Mouse (Mus musculus) limb, embryonic 10.5 days (tissue): ENCODE data around the gene Timm50. TPM values are rescaled to one million over a fixed set of nuclear protein-coding genes. Genes with fewer than 3 reads are reported as not detected.

Source experiments
- DNase-seq: peaks from one replicate; pipeline ENCODE4 v3.0.0-alpha.2; 2017; ENCODE audit warnings: low spot score
- H3K27ac ChIP-seq: fragments of 300-500 bp; sonication (generic); 2 replicates; pipeline ENCODE4 v1.5.1; 2016; ENCODE audit warnings: mild to moderate bottlenecking
- H3K27me3 ChIP-seq: fragments of 300-500 bp; sonication (generic); 2 replicates; pipeline ENCODE4 v1.6.1; 2016; ENCODE audit warnings: low read depth, mild to moderate bottlenecking; ENCODE audit not compliant: poor library complexity, severe bottlenecking
- H3K36me3 ChIP-seq: fragments of 300-500 bp; sonication (generic); 2 replicates; pipeline ENCODE4 v1.6.1; 2016; ENCODE audit warnings: mild to moderate bottlenecking, moderate library complexity
- H3K4me1 ChIP-seq: fragments of 300-500 bp; sonication (generic); 2 replicates; pipeline ENCODE4 v1.6.1; 2016
- H3K4me3 ChIP-seq: fragments of 300-500 bp; sonication (generic); 2 replicates; pipeline ENCODE4 v1.5.1; 2016; ENCODE audit warnings: mild to moderate bottlenecking, moderate library complexity
- H3K9me3 ChIP-seq: fragments of 300-500 bp; sonication (generic); replicated peaks from 2 replicates; pipeline ENCODE4 v1.6.1; 2016; ENCODE audit warnings: mild to moderate bottlenecking
- WGBS: fragments of 180-500 bp; shearing (Covaris S2); methylation state at CpG from one replicate; pipeline ENCODE4 v1.1.7; 2016; 5-methylcytosine and 5-hydroxymethylcytosine counted together
- polyA plus RNA-seq: library from polyadenylated mRNA; unstranded; fragments of >200 nt; fragmentation: Nextera tagmentation; extraction: Ambion mirVana; gene quantifications from 2 replicates; pipeline ENCODE4 v1.2.1, GENCODE M21; 2016

Gene Timm50
- polyA plus RNA-seq, 1 experiment from 2014 or later = 223 TPM

- Histone ChIP-seq H3K27me3 (no peaks in the 10 kb centered on the region), H3K27ac (no peak overlapping the region), H3K9me3 (no peaks in the 10 kb centered on the region), H3K4me1 (no peaks in the 10 kb centered on the region), H3K4me3 (no peak overlapping the region), H3K36me3 (peaks cover 92% of the 10 kb centered on the region)
- no peak for DNase-seq
- 89% methylated on average over 3 of the region's 3 CpGs for WGBS
Measured at GRCm38 (mm10) chr7:28318036-28318435, 6.2 kb upstream of the Timm50 start.

DNA sequence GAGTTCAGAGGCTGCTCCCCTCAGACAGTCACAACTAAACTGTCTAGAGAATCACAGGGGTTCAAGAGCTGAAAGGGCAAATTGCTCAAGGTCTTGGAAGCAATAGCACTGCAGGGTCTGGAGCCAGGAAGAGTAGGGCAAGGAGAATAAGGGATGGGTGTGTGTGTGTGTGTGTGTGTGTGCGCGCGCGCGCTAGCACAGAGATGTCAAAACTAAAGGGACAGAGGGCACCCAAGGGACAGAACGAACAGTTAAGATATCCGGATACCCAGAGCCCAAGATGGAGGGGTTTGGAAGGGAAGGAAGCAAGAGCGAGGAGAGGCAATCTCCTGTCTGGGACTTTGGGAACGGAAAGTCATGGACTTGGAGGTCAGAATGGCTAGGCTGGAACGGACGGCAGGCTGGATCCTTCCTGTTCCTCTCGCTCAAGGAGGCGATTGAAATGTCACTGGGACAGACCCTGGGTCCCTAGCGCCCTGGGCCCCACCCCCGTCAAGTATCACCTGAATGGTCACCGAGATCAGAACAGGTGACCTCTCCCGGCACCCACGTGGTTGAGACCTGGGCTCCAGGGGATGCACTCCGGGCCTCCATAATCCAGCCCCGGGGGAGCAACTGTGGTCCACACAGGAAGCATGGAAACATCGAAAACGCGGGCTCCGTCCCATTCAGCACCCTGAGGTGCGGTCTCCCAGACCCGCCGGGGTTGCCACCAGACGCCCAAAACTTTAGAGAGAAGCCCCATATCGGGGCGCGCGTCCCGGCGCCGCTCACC is 534 bp downstream of the Timm50 start:
- no peaks in the 10 kb centered on the region for H3K9me3 ChIP-seq
- 6% methylated on average over 35 of the region's 35 CpGs for WGBS
- peak overlapping the region; percentile 84 for H3K4me3 ChIP-seq
- no peaks in the 10 kb centered on the region for H3K27me3 ChIP-seq
- peak overlapping the region; percentile 93 for H3K27ac ChIP-seq
- H3K36me3 ChIP-seq = peaks cover 68% of the 10 kb centered on the region
- DNase-seq = no peak
- H3K4me1 ChIP-seq = peaks cover 20% of the 10 kb centered on the region

GRCm38 (mm10) chr7:28309737-28310136 is 2.1 kb downstream of the Timm50 start:
- no peak overlapping the region for H3K4me3 ChIP-seq

DNA sequence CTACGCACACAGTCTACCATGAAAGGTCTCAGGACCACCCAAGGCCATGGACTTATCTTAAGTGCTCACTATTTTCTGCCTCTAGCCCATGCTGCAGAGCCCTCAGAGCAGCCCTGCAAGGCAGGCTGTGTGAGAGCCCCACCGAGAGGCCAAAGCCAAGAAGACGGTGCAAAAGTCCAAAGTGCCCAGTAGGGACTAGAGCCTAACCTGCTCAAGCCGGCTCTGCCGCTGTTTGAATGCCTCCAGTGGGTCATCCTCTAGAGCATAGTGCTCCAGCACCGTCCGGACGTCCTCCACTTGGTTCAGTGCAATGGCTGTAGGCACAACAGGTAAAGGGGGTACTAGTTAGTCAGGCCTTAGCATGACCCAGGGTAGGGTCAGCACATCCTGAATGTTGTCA is 5.7 kb downstream of the Timm50 start:
- H3K4me1 ChIP-seq = peaks cover 34% of the 10 kb centered on the region

More at GRCm38 (mm10) chr7:28309737-28310136, 2.1 kb downstream of the Timm50 start:
- H3K27me3 ChIP-seq = no peaks in the 10 kb centered on the region
- H3K4me1 ChIP-seq = peaks cover 20% of the 10 kb centered on the region
- WGBS = 38% methylated on average over 9 of the region's 9 CpGs
- H3K36me3 ChIP-seq = peaks cover 68% of the 10 kb centered on the region
- H3K27ac ChIP-seq = no peak overlapping the region
- no peaks in the 10 kb centered on the region for H3K9me3 ChIP-seq
- DNase-seq = no peak

DNA sequence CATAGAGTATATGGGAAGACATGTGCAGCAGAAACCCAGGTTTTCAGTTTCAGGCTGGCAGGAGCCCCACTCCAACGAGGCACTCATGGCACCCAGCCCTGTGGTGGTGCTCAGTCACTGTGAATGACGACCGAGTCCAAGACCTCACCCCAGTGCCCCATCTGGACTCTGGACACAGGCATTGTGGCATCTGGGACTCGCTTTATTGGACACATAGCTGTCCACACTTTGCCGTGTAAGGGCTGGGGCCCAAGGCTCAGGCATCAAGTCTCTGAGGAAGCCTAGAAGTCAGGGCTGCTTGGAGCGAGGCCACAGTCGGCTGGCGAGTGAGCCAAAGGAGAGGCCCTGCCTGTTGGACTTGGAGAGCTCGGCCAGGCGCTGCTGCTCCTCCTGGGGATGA is 6.2 kb downstream of the Timm50 start:
- no peak overlapping the region for H3K4me3 ChIP-seq
- H3K4me1 ChIP-seq = peaks cover 31% of the 10 kb centered on the region
- no peak for DNase-seq
- H3K27me3 ChIP-seq = peaks cover 31% of the 10 kb centered on the region
- peaks cover 68% of the 10 kb centered on the region for H3K36me3 ChIP-seq
- no peak overlapping the region for H3K27ac ChIP-seq
- no peaks in the 10 kb centered on the region for H3K9me3 ChIP-seq
- WGBS = 93% methylated on average over 10 of the region's 10 CpGs

More for the DNA sequence above, 5.7 kb downstream of the Timm50 start:
- H3K4me3 ChIP-seq = no peak overlapping the region
- no peak overlapping the region for H3K27ac ChIP-seq
- H3K36me3 ChIP-seq = peaks cover 68% of the 10 kb centered on the region
- no peaks in the 10 kb centered on the region for H3K9me3 ChIP-seq
- 93% methylated on average over 8 of the region's 8 CpGs for WGBS
- H3K27me3 ChIP-seq = peaks cover 25% of the 10 kb centered on the region
- DNase-seq = no peak

DNA sequence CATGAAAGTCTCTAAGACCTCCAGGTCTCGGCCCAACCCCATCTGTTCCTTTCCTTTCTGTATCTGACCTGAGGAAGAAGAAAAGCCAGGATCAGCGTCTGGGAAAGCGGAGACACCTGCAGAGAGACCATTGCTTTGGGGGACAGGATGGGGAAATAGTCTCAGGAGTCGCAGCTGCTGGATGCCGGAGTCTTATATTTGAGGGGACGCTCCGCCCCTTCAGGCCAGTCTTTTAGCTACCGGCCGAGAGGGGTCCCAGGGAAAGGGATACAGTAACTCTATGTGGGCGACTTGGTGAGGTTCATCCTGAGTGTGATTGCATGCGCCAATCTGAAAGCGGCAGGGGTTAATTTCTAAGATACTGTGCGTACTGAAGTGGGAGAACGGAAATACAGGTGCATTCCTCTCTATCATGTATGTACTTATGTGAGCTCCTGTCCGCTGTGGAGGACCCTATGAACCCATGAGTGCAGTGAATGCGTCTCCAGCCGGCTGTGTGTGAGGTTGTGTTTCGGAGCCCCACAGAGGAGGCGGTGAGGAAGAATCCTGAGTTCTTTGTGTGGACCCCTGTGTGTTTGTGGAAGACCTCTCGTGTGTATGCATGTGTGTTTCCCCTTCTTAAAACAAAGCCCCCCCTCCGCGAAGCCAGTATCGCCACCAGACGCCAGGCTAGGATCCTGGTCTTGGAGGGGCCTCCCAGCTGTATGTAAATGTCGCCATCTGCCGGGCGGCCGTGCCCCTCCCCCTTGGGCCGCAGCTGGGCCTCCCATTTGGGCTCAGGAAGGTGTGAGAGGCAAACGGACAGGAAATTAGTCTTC is 10.0 kb downstream of the Timm50 start, which contains the start of gene Dll3:
TSS of gene Dll3 (minus strand) at position 623 of the 818 bp plus-strand sequence.
- H3K27ac ChIP-seq = peak within 1 kb of the TSS; percentile 50
- WGBS = under 1% methylated on average over 30 of the region's 30 CpGs
- DNase-seq = peak; percentile 83

GRCm38 (mm10) chr7:28298837-28299625 is 12.8 kb downstream of the Timm50 start:
- H3K4me3 ChIP-seq = peak overlapping the region; percentile 32
- 37% methylated on average over 43 of the region's 43 CpGs for WGBS

More for the DNA sequence above, 10.0 kb downstream of the Timm50 start, which contains the start of gene Dll3:
- Histone ChIP-seq H3K4me1 (peaks cover 27% of the 10 kb centered on the region), H3K9me3 (no peaks in the 10 kb centered on the region), H3K36me3 (peaks cover 30% of the 10 kb centered on the region), H3K27me3 (peaks cover 69% of the 10 kb centered on the region), H3K4me3 (peak within 1 kb of the TSS; percentile 48)

GRCm38 (mm10) chr7:28294481-28294880 is 17.4 kb downstream of the Timm50 start:
- Histone ChIP-seq H3K27me3 (peaks cover 100% of the 10 kb centered on the region), H3K4me1 (peaks cover 27% of the 10 kb centered on the region), H3K9me3 (no peaks in the 10 kb centered on the region), H3K4me3 (peak overlapping the region; percentile 59), H3K27ac (peak overlapping the region; percentile 69), H3K36me3 (no peaks in the 10 kb centered on the region)
- 16% methylated on average over 63 of the region's 63 CpGs for WGBS
- peak; percentile 84 for DNase-seq

More at GRCm38 (mm10) chr7:28298837-28299625, 12.8 kb downstream of the Timm50 start:
- Histone ChIP-seq H3K36me3 (peaks cover 3% of the 10 kb centered on the region), H3K27me3 (peaks cover 97% of the 10 kb centered on the region), H3K27ac (peak overlapping the region; percentile 36), H3K9me3 (no peaks in the 10 kb centered on the region), H3K4me1 (peaks cover 34% of the 10 kb centered on the region)
- peak; percentile 47 for DNase-seq

GRCm38 (mm10) chr7:28290638-28291590 is 21.0 kb downstream of the Timm50 start, which contains the start of gene Selenov:
Selenov (minus strand) TSS chr7:28291186.
- no peaks in the 10 kb centered on the region for H3K9me3 ChIP-seq
- WGBS = under 1% methylated on average over 52 of the region's 52 CpGs
- H3K4me3 ChIP-seq = peak within 1 kb of the TSS; percentile 44
- no peaks in the 10 kb centered on the region for H3K36me3 ChIP-seq
- H3K27me3 ChIP-seq = peaks cover 94% of the 10 kb centered on the region
- peaks cover 25% of the 10 kb centered on the region for H3K4me1 ChIP-seq
- DNase-seq = peak; percentile 55
- no peak within 1 kb of the TSS for H3K27ac ChIP-seq

- peak; percentile 46 for DNase-seq
- WGBS = under 1% methylated on average over 18 of the region's 18 CpGs
- H3K4me1 ChIP-seq = peaks cover 25% of the 10 kb centered on the region
- no peaks in the 10 kb centered on the region for H3K36me3 ChIP-seq
- H3K4me3 ChIP-seq = peak overlapping the region; percentile 44
- H3K27ac ChIP-seq = no peak overlapping the region
- H3K27me3 ChIP-seq = peaks cover 86% of the 10 kb centered on the region
- no peaks in the 10 kb centered on the region for H3K9me3 ChIP-seq
Measured at GRCm38 (mm10) chr7:28290165-28290564, 21.7 kb downstream of the Timm50 start.

- H3K4me1 ChIP-seq = peaks cover 7% of the 10 kb centered on the region
- no peaks in the 10 kb centered on the region for H3K9me3 ChIP-seq
- H3K27ac ChIP-seq = no peak overlapping the region
- H3K27me3 ChIP-seq = no peaks in the 10 kb centered on the region
- DNase-seq = no peak
- 75% methylated on average over 7 of the region's 7 CpGs for WGBS
- H3K36me3 ChIP-seq = no peaks in the 10 kb centered on the region
- H3K4me3 ChIP-seq = no peak overlapping the region
Measured at GRCm38 (mm10) chr7:28280630-28281029, 31.2 kb downstream of the Timm50 start.
